In genomic region chr13:94358101-94358400, GRCm38 (mm10) we compare ENCODE assay signal across 8 mouse cellular contexts. TPM values are rescaled to one million over a fixed set of nuclear protein-coding genes. Genes with fewer than 3 reads are reported as not detected.
DNase-seq lines count a peak whose midpoint lies in the region; ATAC-seq lines count a peak whose summit lies in the region.

No protein-coding gene starts in this region.

- H3K27me3 ChIP-seq in kidney, embryonic 15.5 days: no peaks in the 10 kb centered on the region
- H3K27me3 ChIP-seq in hindbrain, embryonic 11.5 days (ENCODE audit: control insufficient read depth, insufficient read depth, low read length): no peaks in the 10 kb centered on the region
- H3K27me3 ChIP-seq in midbrain, embryonic 11.5 days (ENCODE audit: control insufficient read depth, insufficient read depth, low read length): no peaks in the 10 kb centered on the region

- H3K27ac ChIP-seq in kidney, embryonic 15.5 days: peak overlapping the region; percentile 94
- peak overlapping the region; percentile 60 for H3K27ac ChIP-seq in hindbrain, embryonic 11.5 days (ENCODE audit: low read depth, low read length)
- H3K27ac ChIP-seq in midbrain, embryonic 11.5 days (ENCODE audit: low read depth, low read length): peak overlapping the region; percentile 53; the same call in 1 of the 2 replicates

- DNase-seq in kidney, postnatal 10 days: no peak
- DNase-seq in cerebellum, adult 11-12 months: peak; percentile 49
- DNase-seq in hindbrain, embryonic 11.5 days (ENCODE audit: low spot score): no peak
- DNase-seq in midbrain, embryonic 11.5 days (ENCODE audit: low spot score, missing footprints): no peak
- DNase-seq in adrenal gland, adult 8-10 months: no peak
- no peak for DNase-seq in testis, postnatal 10 days (ENCODE audit: low spot score)
- DNase-seq in gastrocnemius, postnatal 36 days: no peak

- intact Hi-C loops in gastrocnemius, postnatal 36 days (cut with DNase I): loop anchor here (1.0 kb wide), 1 partner anchor 73 kb away; the partner anchor contains the start of gene Scamp1

- ATAC-seq in kidney, embryonic 15.5 days (replicated peaks; ENCODE audit: low FRiP score): no peak; the same call in 1 of the 2 replicates
- ATAC-seq in hindbrain, embryonic 11.5 days (ENCODE audit: low FRiP score): no peak; the same call in 1 of the 2 replicates
- ATAC-seq in midbrain, embryonic 11.5 days (ENCODE audit: low FRiP score): peak; percentile 36; the same call in 1 of the 2 replicates

- H3K9ac ChIP-seq in kidney, embryonic 15.5 days: peak overlapping the region; percentile 86
- peak overlapping the region; percentile 81 for H3K9ac ChIP-seq in hindbrain, embryonic 11.5 days (ENCODE audit: low read depth, low read length)
- peak overlapping the region; percentile 84 for H3K9ac ChIP-seq in midbrain, embryonic 11.5 days (ENCODE audit: low read length)

- WGBS in kidney, embryonic 15.5 days: under 1% methylated on average over 9 of the region's 9 CpGs
- under 1% methylated on average over 9 of the region's 9 CpGs for whole genome bisulfite sequencing in hindbrain, embryonic 11.5 days
- WGBS in midbrain, embryonic 11.5 days: under 1% methylated on average over 9 of the region's 9 CpGs

- H3K4me3 ChIP-seq in kidney, embryonic 15.5 days (replicated peaks): peak overlapping the region; percentile 86
- H3K4me3 ChIP-seq in hindbrain, embryonic 11.5 days (ENCODE audit: low read depth, low read length): peak overlapping the region; percentile 87
- H3K4me3 ChIP-seq in midbrain, embryonic 11.5 days (ENCODE audit: low read depth, low read length): peak overlapping the region; percentile 84

- H3K36me3 ChIP-seq in kidney, embryonic 15.5 days: 0 out of 2 replicates have a peak, but pooled peaks cover 7% of the 10 kb centered on the region
- no peaks in the 10 kb centered on the region for H3K36me3 ChIP-seq in hindbrain, embryonic 11.5 days (ENCODE audit: control insufficient read depth, insufficient read depth, low read length)
- H3K36me3 ChIP-seq in midbrain, embryonic 11.5 days (ENCODE audit: control insufficient read depth, insufficient read depth, low read length): no peaks in the 10 kb centered on the region

- H3K9me3 ChIP-seq in kidney, embryonic 15.5 days (replicated peaks): no peaks in the 10 kb centered on the region
- no peaks in the 10 kb centered on the region for H3K9me3 ChIP-seq in hindbrain, embryonic 11.5 days (ENCODE audit: control insufficient read depth, low read length)
- no peaks in the 10 kb centered on the region for H3K9me3 ChIP-seq in midbrain, embryonic 11.5 days (ENCODE audit: control insufficient read depth, low read length)

- H3K4me2 ChIP-seq in kidney, embryonic 15.5 days: peak overlapping the region; percentile 85
- peak overlapping the region; percentile 83 for H3K4me2 ChIP-seq in hindbrain, embryonic 11.5 days (replicated peaks; ENCODE audit: low read depth, low read length)
- H3K4me2 ChIP-seq in midbrain, embryonic 11.5 days: peak overlapping the region; percentile 76

- peaks cover 14% of the 10 kb centered on the region for H3K4me1 ChIP-seq in kidney, embryonic 15.5 days
- H3K4me1 ChIP-seq in hindbrain, embryonic 11.5 days (replicated peaks; ENCODE audit: control insufficient read depth, insufficient read depth, low read length): no peaks in the 10 kb centered on the region
- H3K4me1 ChIP-seq in midbrain, embryonic 11.5 days (ENCODE audit: control insufficient read depth, insufficient read depth, low read length): peaks cover 7% of the 10 kb centered on the region; the same call in 1 of the 2 replicates

RNA-seq across cellular contexts. Expression of gene Ap3b1, which starts 0.7 kb away (rescaled TPM):
- polyA plus RNA-seq in kidney, embryonic 15.5 days (2015; fragmentation: Nextera tagmentation; extraction: Ambion mirVana): 43.9 and 46.7 TPM in 2 replicates
- 38.9 and 40.9 TPM in 2 replicates for polyA plus RNA-seq in hindbrain, embryonic 11.5 days (2014; fragmentation: Nextera tagmentation; extraction: Ambion mirVana)
- 39.0 and 42.6 TPM in 2 replicates for polyA plus RNA-seq in midbrain, embryonic 11.5 days (2014; fragmentation: Nextera tagmentation; extraction: Ambion mirVana)
- 10 to 100 TPM; 42.7 to 51.8 (median 48.8) TPM for total RNA-seq in adrenal gland, adult 8-10 months (2022)
- 10 to 100 TPM; 17.8 to 18.8 TPM for total RNA-seq in gastrocnemius, postnatal 36 days (2021)
